Mouse (Mus musculus): ENCODE data around the gene Cdv3.
"Not testable (repeated sequence)": the region's sequence is repeated elsewhere in the genome, so short reads cannot be mapped to it uniquely, and the experiment has no call there.

Cdv3 gene

GRCm38 (mm10) chr9:103372271-103373010, 6.8 kb upstream of the Cdv3 start:
- in situ Hi-C loops (cut with MboI; ENCODE audit: low sequenced_read_pairs): no loop called here

- in situ Hi-C loops (cut with MboI; ENCODE audit: low sequenced_read_pairs): no loop called here
Observed at GRCm38 (mm10) chr9:103369951-103370350, 4.3 kb upstream of the Cdv3 start.

- in situ Hi-C loops (cut with MboI; ENCODE audit: low sequenced_read_pairs): no loop called here
Observed at GRCm38 (mm10) chr9:103366356-103366755, 716 bp upstream of the Cdv3 start.

- in situ Hi-C loops (cut with MboI; ENCODE audit: low sequenced_read_pairs): no loop called here
Observed at GRCm38 (mm10) chr9:103364601-103365289, 895 bp downstream of the Cdv3 start.

GRCm38 (mm10) chr9:103363730-103364417, 1.8 kb downstream of the Cdv3 start:
- in situ Hi-C loops (cut with MboI; ENCODE audit: low sequenced_read_pairs): no loop called here

GRCm38 (mm10) chr9:103363088-103363487, 2.6 kb downstream of the Cdv3 start:
- in situ Hi-C loops (cut with MboI; ENCODE audit: low sequenced_read_pairs): no loop called here

- in situ Hi-C loops (cut with MboI; ENCODE audit: low sequenced_read_pairs): no loop called here
Observed at GRCm38 (mm10) chr9:103360642-103361041, 5.0 kb downstream of the Cdv3 start.

- in situ Hi-C loops (cut with MboI; ENCODE audit: low sequenced_read_pairs): no loop called here
Observed at GRCm38 (mm10) chr9:103358545-103358944, 7.1 kb downstream of the Cdv3 start.

GRCm38 (mm10) chr9:103357893-103358292, 7.7 kb downstream of the Cdv3 start:
- in situ Hi-C loops (cut with MboI; ENCODE audit: low sequenced_read_pairs): no loop called here

- in situ Hi-C loops (cut with MboI; ENCODE audit: low sequenced_read_pairs): not testable (repeated sequence)
Observed at GRCm38 (mm10) chr9:103353500-103354260, 12.0 kb downstream of the Cdv3 start.

GRCm38 (mm10) chr9:103348791-103349190, 16.8 kb downstream of the Cdv3 start:
- in situ Hi-C loops (cut with MboI; ENCODE audit: low sequenced_read_pairs): no loop called here

GRCm38 (mm10) chr9:103347996-103348490, 17.6 kb downstream of the Cdv3 start:
- in situ Hi-C loops (cut with MboI; ENCODE audit: low sequenced_read_pairs): no loop called here

- in situ Hi-C loops (cut with MboI; ENCODE audit: low sequenced_read_pairs): no loop called here
Observed at GRCm38 (mm10) chr9:103347045-103347444, 18.6 kb downstream of the Cdv3 start.

GRCm38 (mm10) chr9:103336912-103337311, 28.7 kb downstream of the Cdv3 start:
- in situ Hi-C loops (cut with MboI; ENCODE audit: low sequenced_read_pairs): no loop called here

GRCm38 (mm10) chr9:103332663-103333062, 33.0 kb downstream of the Cdv3 start:
- in situ Hi-C loops (cut with MboI; ENCODE audit: low sequenced_read_pairs): no loop called here

- in situ Hi-C loops (cut with MboI; ENCODE audit: low sequenced_read_pairs): no loop called here
Observed at GRCm38 (mm10) chr9:103326449-103326848, 39.2 kb downstream of the Cdv3 start.

GRCm38 (mm10) chr9:103324678-103325077, 41.0 kb downstream of the Cdv3 start:
- in situ Hi-C loops (cut with MboI; ENCODE audit: low sequenced_read_pairs): no loop called here

- in situ Hi-C loops (cut with MboI; ENCODE audit: low sequenced_read_pairs): no loop called here
Observed at GRCm38 (mm10) chr9:103309832-103310231, 55.8 kb downstream of the Cdv3 start.

GRCm38 (mm10) chr9:103305332-103306041, 60.2 kb downstream of the Cdv3 start:
- in situ Hi-C loops (cut with MboI; ENCODE audit: low sequenced_read_pairs): no loop called here

- in situ Hi-C loops (cut with MboI; ENCODE audit: low sequenced_read_pairs): no loop called here
Observed at GRCm38 (mm10) chr9:103304927-103305326, 60.7 kb downstream of the Cdv3 start, which contains the start of the genes 1300017J02Rik and Topbp1. Gene 1300017J02Rik, minus strand, starts transcription at chr9:103305082. Gene Topbp1, plus strand, starts transcription at chr9:103305215.
